Mouse (Mus musculus) G1E (cell line): Measurements from ENCODE around the gene Olfr1513.

Experiments
- CTCF ChIP-seq: IDR thresholded peaks from 2 replicates; pipeline ENCODE4 v1.5.1; 2012; ENCODE audit warnings: low read depth, low read length, inconsistent platforms, mixed read lengths
- GATA1 ChIP-seq: IDR thresholded peaks from 2 replicates; pipeline ENCODE4 v1.6.1; 2012; ENCODE audit warnings: borderline replicate concordance, low read length, inconsistent platforms, mixed read lengths

DNA sequence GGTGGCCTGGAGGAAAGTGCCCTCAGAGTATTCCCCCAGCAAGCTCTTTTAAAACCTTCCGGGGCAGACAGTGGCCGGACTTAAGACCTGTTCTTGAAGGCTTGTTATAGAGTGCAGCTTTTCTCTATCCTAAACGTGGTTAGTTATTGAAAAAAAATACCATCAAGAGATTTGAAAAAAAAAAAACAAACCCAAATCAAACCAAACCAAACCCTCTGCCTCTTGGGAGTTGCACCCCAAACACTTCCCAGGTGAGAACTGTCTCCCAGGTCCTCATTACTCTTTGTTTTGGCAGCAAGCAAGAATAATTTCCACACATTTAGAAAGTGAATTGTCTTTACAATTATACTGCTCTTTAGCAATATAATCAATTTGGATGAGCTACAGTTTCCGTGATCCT lies 41.1 kb upstream of the Olfr1513 start, which contains the start of gene Olfr1511:
- no peak for TF ChIP-seq CTCF
- TF ChIP-seq GATA1, result no peak
